Mouse (Mus musculus): ENCODE data around the gene Cldn6.

Cldn6 gene

DNA sequence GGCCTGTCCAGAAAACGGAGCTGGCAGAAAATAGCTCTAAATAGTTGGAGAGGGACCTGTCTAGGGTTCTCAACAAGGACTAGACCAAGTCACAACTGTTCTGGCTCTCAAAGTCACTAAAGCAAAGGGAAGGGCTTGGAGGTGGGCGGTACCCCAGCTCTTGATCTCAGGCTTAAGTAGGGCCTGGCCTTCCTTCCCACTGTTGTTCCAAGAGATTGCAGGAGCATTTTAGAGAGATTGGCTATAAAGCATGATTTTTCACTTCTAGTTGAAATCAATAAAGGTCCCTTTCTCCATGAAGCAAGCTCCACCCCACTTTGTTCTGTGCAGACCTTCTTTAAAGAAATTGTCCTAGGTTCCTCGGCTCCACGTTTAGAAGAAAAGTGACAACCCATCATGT lies 46.4 kb downstream of the Cldn6 start:
- peak in 1 of 2 experiments; percentile 13 for DNase-seq

DNA sequence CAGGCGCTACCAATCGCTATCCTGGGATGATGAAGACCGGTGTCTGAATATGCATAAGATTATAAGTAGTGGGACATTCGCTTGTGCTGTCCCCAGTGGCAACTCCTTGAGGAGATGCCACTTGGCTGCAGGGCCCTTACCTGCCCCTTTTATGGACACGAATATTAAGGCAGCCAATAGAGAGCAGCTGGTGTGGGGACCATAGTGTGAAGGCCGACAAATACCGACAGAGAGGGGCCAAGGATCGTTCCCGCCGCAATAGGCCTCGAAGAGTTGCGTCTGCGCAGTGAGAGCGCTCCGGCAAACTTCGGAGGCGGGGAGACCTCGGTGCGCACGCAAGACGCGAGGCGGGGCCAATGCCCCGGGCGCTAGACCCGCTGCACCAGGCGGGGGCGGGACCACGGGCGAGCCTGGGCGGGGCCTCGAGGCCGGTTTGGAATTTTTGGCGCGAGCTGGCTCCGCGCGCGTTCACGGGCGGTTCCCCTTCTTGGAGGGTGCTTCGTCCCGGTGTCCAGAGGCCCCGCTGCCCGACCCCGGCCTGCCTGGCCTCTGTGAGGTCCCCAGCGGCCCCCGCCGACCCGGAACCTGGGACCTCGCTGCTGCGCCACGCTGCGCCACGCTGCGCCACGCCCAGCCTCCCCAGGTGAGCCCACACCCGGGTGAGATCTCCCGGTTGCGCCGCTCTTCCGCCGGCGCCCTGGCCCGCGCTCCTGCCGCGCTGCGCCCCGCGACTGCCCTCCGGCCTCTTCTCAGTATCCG lies 47.1 kb downstream of the Cldn6 start, which contains the start of gene Pkmyt1:
Pkmyt1 (plus strand) TSS at position 338 of the 759 bp plus-strand sequence.
- DNase-seq, result peak; percentile 97

DNA sequence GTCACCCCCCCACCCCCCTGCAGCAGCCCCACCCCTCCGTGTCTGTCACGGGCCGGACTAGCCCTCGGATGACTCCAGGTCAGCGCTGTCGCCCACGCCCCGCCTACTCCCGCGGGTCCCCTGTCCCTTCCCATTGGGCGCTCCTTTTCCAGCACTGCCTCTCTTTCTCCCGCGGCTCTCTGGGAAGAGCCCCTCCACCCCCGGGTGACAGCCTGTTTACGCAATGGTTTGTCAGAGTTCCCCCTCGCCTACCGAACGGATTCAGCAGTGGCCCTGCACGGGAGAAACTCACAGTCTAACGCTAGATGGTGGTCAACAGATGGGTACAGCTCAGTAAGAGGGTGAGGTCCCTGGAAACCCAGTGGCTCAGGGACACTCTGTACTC lies 47.7 kb downstream of the Cldn6 start:
- DNase-seq, result peak; percentile 85 to 94

DNA sequence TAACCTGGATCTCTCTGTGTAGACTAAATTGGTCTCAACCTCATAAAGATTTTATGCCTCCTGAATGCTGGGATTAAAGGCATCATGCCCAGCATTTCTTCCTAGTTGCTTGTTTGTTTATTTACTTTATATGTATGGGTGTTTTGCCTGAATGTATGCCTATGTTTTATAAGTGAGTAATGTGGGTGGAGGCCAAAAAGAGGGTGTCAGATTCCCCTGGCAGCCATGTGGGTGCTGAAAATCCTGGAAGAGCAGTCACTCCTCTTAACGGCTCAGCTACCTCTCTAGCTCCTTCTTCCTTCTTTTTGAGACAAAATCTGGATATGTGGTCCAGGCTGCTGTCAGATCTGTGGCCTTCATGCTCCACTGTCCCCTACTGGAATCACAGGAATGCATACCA lies 51.4 kb downstream of the Cldn6 start:
- DNase-seq, result no peak

Measured in lung, postnatal 4 days (tissue).